Mouse (Mus musculus) heart, postnatal 25 days (tissue): ENCODE results near the gene Serpinb6c. TPM values are rescaled to one million over a fixed set of nuclear protein-coding genes. Genes with fewer than 3 reads are reported as not detected.

Experiments used
- total RNA-seq, 2 experiments: library from RNA; stranded (reverse); gene quantifications; 2 replicates each; pipeline ENCODE4 v1.2.3; 2021

Serpinb6c gene
- total RNA-seq, 2 experiments from 2014 or later, result not detected

Other genes with a start within 250 kb of the Serpinb6c start
- gene Serpinb6d, start 244.3 kb downstream of the Serpinb6c start, total RNA-seq, result not detected
- not detected for gene Serpinb6e, start 62.3 kb downstream of the Serpinb6c start, total RNA-seq
- 10 to 100 TPM; 38.6 to 38.9 TPM for gene Nqo2, start 59.0 kb upstream of the Serpinb6c start, total RNA-seq
- 1 to 10 TPM; 7.9 to 8.2 TPM for gene Ripk1, start 96.7 kb upstream of the Serpinb6c start, total RNA-seq
- 100 to 1,000 TPM in 1 of 2 experiments, 10 to 100 TPM in 1; 88.4 to 110 TPM for gene Serpinb6a, start 97.1 kb upstream of the Serpinb6c start, total RNA-seq
- 10 to 100 TPM; 34.8 to 39.7 TPM for gene Bphl, start 131.9 kb upstream of the Serpinb6c start, total RNA-seq
- 10 to 100 TPM; 55.0 to 57.4 TPM for gene Tubb2a, start 172.3 kb upstream of the Serpinb6c start, total RNA-seq
- gene Tubb2b, start 224.8 kb upstream of the Serpinb6c start, total RNA-seq, result 1 to 10 TPM; 4.1 to 5.6 TPM